Comparison of ENCODE assay signal across 13 mouse cellular contexts in the genomic region with DNA sequence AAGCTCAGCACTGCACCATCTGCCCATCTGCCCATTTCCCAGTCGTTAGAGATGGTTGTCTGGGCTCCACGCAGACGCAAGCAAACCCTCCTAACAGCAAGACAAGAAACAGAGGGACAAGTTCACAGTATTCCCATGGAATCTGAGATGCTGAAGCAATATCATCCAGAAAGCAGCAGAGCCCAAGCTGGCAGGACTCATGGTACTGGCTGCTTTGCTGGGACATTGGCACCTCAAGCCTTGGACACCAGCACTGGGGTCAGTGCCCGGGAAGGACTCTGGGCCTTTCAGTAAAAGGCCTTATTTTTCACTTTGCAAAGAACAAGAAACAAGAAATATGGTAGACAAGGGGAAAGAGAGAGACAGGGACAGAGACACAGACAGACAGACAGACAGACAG. TPM values are rescaled to one million over a fixed set of nuclear protein-coding genes. Genes with fewer than 3 reads are reported as not detected.
DNase-seq lines count a peak whose midpoint lies in the region.
"Had no signal": no experiment of that assay in that cellular context is flagged by ENCODE, and none has a peak within 500 bp of the region (broad histone marks: within the 10 kb centered on the region; RNA-seq: fewer than 3 reads in every experiment).

No protein-coding gene starts in this region.

- peak; percentile 6 for DNase-seq in cerebellum, adult 9-10 months
- no peak for DNase-seq in cerebellum, postnatal 4 days (ENCODE audit: low spot score in 2 of 2)
- peak; percentile 34 to 37 for DNase-seq in layer of hippocampus, postnatal 10 days (ENCODE audit: low spot score in 2 of 2)
- DNase-seq in layer of hippocampus, adult 8-10 months (ENCODE audit: low spot score in 2 of 2): no peak
- DNase-seq in gastrocnemius, postnatal 14 days: peak; percentile 40
- no peak for DNase-seq in right cerebral cortex, postnatal 25 days
- DNase-seq in ovary, postnatal 10 days (ENCODE audit: low spot score): no peak
- DNase-seq: adrenal gland, postnatal 10 days; cerebellum, adult 11 months; cerebellum, postnatal 14 days; heart, adult 18-20 months; heart, postnatal 10 days; heart, postnatal 4 days had no signal

- intact Hi-C loops in gastrocnemius, postnatal 14 days (cut with DNase I; ENCODE audit: low total_unique reads): no loop called here

RNA-seq across cellular contexts. Expression of a gene that starts 36.5 kb away (rescaled TPM):
- 10 to 100 TPM; 10.2 to 12.5 TPM for total RNA-seq in layer of hippocampus, postnatal 10 days (2021)
- total RNA-seq in layer of hippocampus, adult 8-10 months (2022): 10 to 100 TPM; 11.8 to 14.2 (median 13.2) TPM
- total RNA-seq in gastrocnemius, postnatal 14 days (2021): 10 to 100 TPM; 15.4 to 19.6 TPM

Comparison
In these comparisons a context has a peak if more than half of its experiments do, and no peak if none do; other contexts are left out.
1. DNase-seq: peak in cerebellum, adult 9-10 months (single experiment), layer of hippocampus, postnatal 10 days (2 of 2) and gastrocnemius, postnatal 14 days (single experiment); none in cerebellum, postnatal 4 days (0 of 2), layer of hippocampus, adult 8-10 months (0 of 2), right cerebral cortex, postnatal 25 days (single experiment) and ovary, postnatal 10 days (single experiment).